Mouse (Mus musculus) kidney, adult 2 months (tissue): ENCODE data around the gene Gabra2. TPM values are rescaled to one million over a fixed set of nuclear protein-coding genes. Genes with fewer than 3 reads are reported as not detected.

Source experiments
- DNase-seq: peaks from one replicate; pipeline ENCODE4 v3.0.0; 2021
- H3K27ac ChIP-seq: fragments of 200-500 bp; 2 replicates; pipeline ENCODE4 v1.5.1; 2012; ENCODE audit warnings: low read depth, low read length, control low read depth, inconsistent platforms; ENCODE audit not compliant: insufficient read depth
- H3K27me3 ChIP-seq: fragments of 200-500 bp; replicated peaks from 2 replicates; pipeline ENCODE4 v1.6.1; 2012; ENCODE audit warnings: mild to moderate bottlenecking, moderate library complexity, low read length, inconsistent platforms; ENCODE audit not compliant: control insufficient read depth, insufficient read depth
- H3K36me3 ChIP-seq: fragments of 200-500 bp; 2 replicates; pipeline ENCODE4 v1.6.1; 2012; ENCODE audit warnings: mild to moderate bottlenecking, moderate library complexity, low read length, inconsistent platforms; ENCODE audit not compliant: control insufficient read depth, insufficient read depth
- H3K4me1 ChIP-seq: fragments of 200-500 bp; 2 replicates; pipeline ENCODE4 v1.6.1; 2011; ENCODE audit warnings: low read length; ENCODE audit not compliant: control insufficient read depth, insufficient read depth
- H3K4me3 ChIP-seq: fragments of 200-500 bp; 2 replicates; pipeline ENCODE4 v1.5.1; 2011; ENCODE audit warnings: mild to moderate bottlenecking, low read depth, low read length, control low read depth; ENCODE audit not compliant: insufficient read depth
- CTCF ChIP-seq: fragments of 200-500 bp; conservative IDR thresholded peaks from 2 replicates; pipeline ENCODE4 v1.5.1; 2011; ENCODE audit warnings: low read depth, mild to moderate bottlenecking, control low read depth, low read length, moderate library complexity, mixed read lengths; ENCODE audit not compliant: insufficient read depth, insufficient read length
- POLR2A ChIP-seq: fragments of 200-500 bp; IDR thresholded peaks from one replicate; pipeline ENCODE4 v1.6.1; 2011; ENCODE audit warnings: low read depth, low read length, control low read depth
- WGBS: fragments of 180-500 bp; shearing (Covaris S2); methylation state at CpG from one replicate; pipeline ENCODE4 v1.1.7; 2018; 5-methylcytosine and 5-hydroxymethylcytosine counted together
- polyA plus RNA-seq: library from polyadenylated mRNA; depleted of rRNA; stranded (reverse); fragments of >200 nt; gene quantifications from 2 replicates; pipeline ENCODE4 v1.2.3, GENCODE M21; 2012

Gene Gabra2
- polyA plus RNA-seq, 1 experiment, result not detected

DNA sequence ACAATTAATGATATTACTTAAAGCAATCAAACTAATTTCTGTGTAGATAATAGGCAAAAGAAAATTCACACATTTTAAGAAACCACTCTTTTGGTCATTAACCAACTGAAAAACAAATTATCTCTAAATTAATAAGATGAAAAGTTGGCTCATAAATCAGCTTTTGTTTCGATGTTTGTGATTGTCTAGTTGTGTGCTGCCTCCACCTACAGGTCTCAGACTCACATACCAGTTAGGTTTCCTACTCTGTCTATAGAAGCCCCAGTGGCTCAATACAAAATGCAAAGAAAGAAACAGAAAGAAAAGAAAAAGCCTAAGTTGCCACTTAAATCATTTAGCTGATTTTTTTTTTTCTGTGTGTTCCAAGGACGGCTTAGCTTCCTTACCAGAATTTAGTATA, 1.8 kb downstream of the Gabra2 start:
- no peak for DNase-seq
- WGBS, result 61% methylated on average over 2 of the region's 2 CpGs
- Histone ChIP-seq H3K27ac (no peak overlapping the region), H3K4me1 (no peaks in the 10 kb centered on the region), H3K27me3 (0 out of 2 replicates have a peak, but pooled peaks cover 2% of the 10 kb centered on the region), H3K36me3 (no peaks in the 10 kb centered on the region), H3K4me3 (no peak overlapping the region)
- TF ChIP-seq CTCF (no peak), POLR2A (no peak)

DNA sequence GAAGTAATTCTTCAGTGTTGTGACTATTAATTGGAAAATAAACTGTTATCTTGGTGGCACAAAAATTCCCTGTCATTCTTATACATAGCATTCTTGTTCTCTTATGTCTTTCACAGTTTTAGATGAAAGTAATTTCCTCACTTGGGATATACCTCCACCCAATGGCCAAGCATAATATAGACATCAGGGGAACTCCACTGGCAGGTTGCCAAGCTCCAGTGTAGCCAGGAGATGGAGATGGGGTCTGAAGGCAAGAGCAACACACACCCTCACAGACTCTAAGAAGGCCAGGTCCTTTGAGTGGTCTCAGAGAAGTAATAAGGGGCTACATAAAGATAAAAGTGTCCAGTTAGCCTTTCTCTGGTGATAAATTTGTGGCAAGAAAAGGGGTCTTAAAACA, 3.2 kb downstream of the Gabra2 start:
- Histone ChIP-seq H3K4me1 (no peaks in the 10 kb centered on the region), H3K4me3 (no peak overlapping the region), H3K27ac (no peak overlapping the region), H3K36me3 (no peaks in the 10 kb centered on the region), H3K27me3 (0 out of 2 replicates have a peak, but pooled peaks cover 2% of the 10 kb centered on the region)
- TF ChIP-seq POLR2A (no peak), CTCF (no peak)
- DNase-seq, result no peak

DNA sequence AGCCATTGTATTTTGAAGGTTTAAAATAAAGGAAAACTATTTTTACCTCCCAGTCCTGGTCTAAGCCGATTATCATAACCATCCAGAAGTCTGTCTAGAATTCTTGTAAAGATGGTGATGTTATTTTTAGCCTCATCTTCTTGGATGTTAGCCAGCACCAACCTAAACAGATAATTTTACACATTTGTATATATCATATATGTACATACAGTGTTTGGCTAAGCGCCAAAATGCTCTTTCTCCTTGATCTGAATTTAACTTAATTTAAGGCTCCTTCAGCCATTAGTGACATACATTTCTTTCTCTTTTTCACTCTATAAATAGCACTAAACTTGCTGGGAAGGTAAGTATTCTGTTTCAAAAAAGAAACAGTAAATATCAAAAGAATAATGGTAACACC, 3.7 kb downstream of the Gabra2 start:
- H3K4me3 ChIP-seq, result no peak overlapping the region
- no peaks in the 10 kb centered on the region for H3K4me1 ChIP-seq
- no peaks in the 10 kb centered on the region for H3K36me3 ChIP-seq
- TF ChIP-seq CTCF, result no peak
- TF ChIP-seq POLR2A, result no peak
- no peak for DNase-seq
- 72% methylated on average over 2 of the region's 2 CpGs for WGBS
- H3K27me3 ChIP-seq, result 0 out of 2 replicates have a peak, but pooled peaks cover 2% of the 10 kb centered on the region
- no peak overlapping the region for H3K27ac ChIP-seq

DNA sequence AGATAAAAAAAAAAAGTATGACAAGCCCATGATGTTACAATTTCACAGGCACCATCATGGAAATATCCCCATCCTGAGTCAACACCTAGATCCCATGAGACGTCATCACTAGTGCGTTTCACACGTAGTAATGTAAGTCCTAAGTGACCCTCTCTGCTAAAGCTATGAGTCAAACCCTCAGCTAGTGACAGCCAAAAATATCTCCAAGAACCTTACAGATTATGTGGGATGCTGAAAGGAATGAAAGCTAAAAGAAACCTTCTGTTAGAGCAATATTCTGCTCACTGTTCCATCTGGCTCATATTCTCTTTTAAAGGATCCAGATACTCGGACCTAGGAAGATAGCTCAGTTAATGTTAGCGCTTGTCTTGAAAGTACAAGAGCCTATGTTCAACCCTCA, 16.8 kb downstream of the Gabra2 start:
- no peak for TF ChIP-seq POLR2A
- TF ChIP-seq CTCF, result no peak
- Histone ChIP-seq H3K27ac (no peak overlapping the region), H3K27me3 (no peaks in the 10 kb centered on the region), H3K4me3 (no peak overlapping the region), H3K4me1 (no peaks in the 10 kb centered on the region), H3K36me3 (no peaks in the 10 kb centered on the region)
- 88% methylated on average over 5 of the region's 5 CpGs for WGBS
- DNase-seq, result no peak

DNA sequence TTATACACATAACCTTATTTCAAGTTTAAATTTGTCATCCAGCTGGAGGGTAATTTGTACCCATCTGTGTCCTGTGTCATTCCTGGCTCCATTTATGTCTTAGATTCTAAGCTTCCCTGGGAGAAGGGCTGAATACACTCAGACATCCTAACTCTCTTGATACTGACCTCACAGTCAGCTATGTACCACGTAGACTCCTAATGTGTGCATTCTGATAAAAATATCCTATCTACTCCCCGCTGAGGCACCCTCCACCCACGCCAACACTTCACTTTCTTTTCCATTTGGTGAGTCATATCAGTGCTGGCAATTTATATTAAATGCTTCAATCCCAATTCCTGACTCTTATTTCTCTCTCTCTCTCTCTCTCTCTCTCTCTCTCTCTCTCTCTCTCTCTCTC, 34.0 kb downstream of the Gabra2 start:
- no peak for TF ChIP-seq POLR2A
- TF ChIP-seq CTCF, result no peak
- Histone ChIP-seq H3K36me3 (no peaks in the 10 kb centered on the region), H3K4me1 (no peaks in the 10 kb centered on the region), H3K4me3 (no peak overlapping the region), H3K27me3 (no peaks in the 10 kb centered on the region), H3K27ac (no peak overlapping the region)
- WGBS, result 59% methylated on average over 3 of the region's 3 CpGs
- DNase-seq, result no peak

DNA sequence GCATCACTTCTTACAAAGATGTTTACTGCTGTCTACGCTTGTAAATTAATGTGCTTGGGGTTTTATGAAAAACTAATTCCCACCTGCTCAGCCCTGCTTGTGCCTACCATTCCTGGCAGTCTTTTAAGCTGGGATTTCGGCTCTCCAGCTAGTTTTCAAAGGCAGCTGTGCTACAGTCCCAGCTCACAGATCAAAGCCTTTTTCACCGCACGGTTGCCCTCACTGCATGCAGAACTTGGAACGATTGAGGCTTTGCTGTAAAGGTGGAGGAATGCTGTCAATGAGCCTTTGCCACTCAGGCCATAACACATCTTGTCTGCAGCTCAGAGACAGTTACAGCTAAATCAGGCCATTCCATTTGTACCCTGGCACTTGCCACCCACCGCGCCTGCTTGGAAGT, 37.6 kb downstream of the Gabra2 start:
- H3K27me3 ChIP-seq, result no peaks in the 10 kb centered on the region
- TF ChIP-seq CTCF (no peak), POLR2A (no peak)
- 16% methylated on average over 7 of the region's 7 CpGs for WGBS
- H3K27ac ChIP-seq, result no peak overlapping the region
- H3K4me1 ChIP-seq, result no peaks in the 10 kb centered on the region
- H3K36me3 ChIP-seq, result no peaks in the 10 kb centered on the region
- no peak for DNase-seq
- H3K4me3 ChIP-seq, result no peak overlapping the region

DNA sequence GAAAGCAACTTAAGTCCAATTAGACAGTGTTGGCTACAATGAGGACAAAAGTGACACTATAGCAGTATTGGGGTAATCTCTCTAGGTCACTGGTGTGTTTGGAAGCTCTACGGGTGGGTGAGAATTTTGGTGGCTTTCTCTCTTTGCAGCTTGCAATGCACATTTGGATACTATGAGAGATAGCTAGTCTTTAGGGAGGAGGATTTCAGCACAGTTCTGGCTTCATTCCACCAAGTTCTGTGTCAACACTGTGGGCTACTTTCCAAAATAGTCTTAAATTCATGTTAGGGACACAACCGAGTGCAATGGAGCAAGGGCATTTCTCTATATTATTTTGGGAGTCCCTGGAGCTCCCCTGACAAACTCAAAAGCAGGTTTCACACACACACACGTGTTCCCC, 58.3 kb downstream of the Gabra2 start:
- Histone ChIP-seq H3K36me3 (no peaks in the 10 kb centered on the region), H3K4me1 (no peaks in the 10 kb centered on the region)
- DNase-seq, result no peak

DNA sequence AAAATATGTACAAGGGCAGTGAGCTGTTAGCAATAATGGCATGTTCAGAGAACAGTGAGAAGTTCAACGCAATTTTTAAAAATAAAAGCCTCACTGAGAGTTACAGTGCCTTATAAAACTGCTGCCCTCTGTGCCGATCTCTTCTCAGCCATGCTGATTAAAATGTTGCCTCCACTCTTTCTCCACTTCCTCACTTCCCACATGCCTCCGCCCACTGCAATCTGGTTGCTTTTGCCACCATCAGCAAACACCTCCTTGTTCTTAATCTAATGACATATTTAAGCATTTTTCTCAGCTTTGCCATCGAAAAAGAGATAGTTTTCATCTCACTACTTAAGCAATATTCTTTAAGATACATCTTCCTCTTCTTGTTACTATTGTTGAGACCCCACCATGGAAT, 69.7 kb downstream of the Gabra2 start:
- Histone ChIP-seq H3K27ac (no peak overlapping the region), H3K4me3 (no peak overlapping the region), H3K36me3 (no peaks in the 10 kb centered on the region), H3K4me1 (no peaks in the 10 kb centered on the region), H3K27me3 (no peaks in the 10 kb centered on the region)
- TF ChIP-seq CTCF, result no peak
- WGBS, result 76% methylated on average over 4 of the region's 4 CpGs
- DNase-seq, result no peak

More for the DNA sequence above, 58.3 kb downstream of the Gabra2 start:
- no peak for TF ChIP-seq CTCF
- no peak for TF ChIP-seq POLR2A
- 61% methylated on average over 3 of the region's 3 CpGs for WGBS
- H3K27ac ChIP-seq, result no peak overlapping the region
- H3K4me3 ChIP-seq, result no peak overlapping the region
- H3K27me3 ChIP-seq, result no peaks in the 10 kb centered on the region
